Mouse (Mus musculus) intestine, embryonic 16.5 days (tissue): ENCODE measurements at regions not wholly inside any gene's neighbourhood (a gene's known extent, or its start where the extent isn't known, plus 50 kb on each side); places are given as distances from the start of the nearest gene placed in this dataset.

Experiments used
- ATAC-seq: fragments of 200-750 bp; cut with Nextera tagmentation; 2 replicates; pipeline ENCODE4 v1.8.0; 2017; ENCODE audit warnings: moderate TSS enrichment, moderate library complexity
- H3K27ac ChIP-seq: fragments of 300-500 bp; sonication (generic); 2 replicates; pipeline ENCODE4 v1.5.1; 2014; ENCODE audit warnings: mild to moderate bottlenecking, low read length
- H3K27me3 ChIP-seq: fragments of 300-500 bp; sonication (generic); replicated peaks from 2 replicates; pipeline ENCODE4 v1.6.1; 2014; ENCODE audit warnings: low read length, control low read depth, mixed read lengths; ENCODE audit not compliant: control insufficient read depth, insufficient read depth
- H3K36me3 ChIP-seq: fragments of 300-500 bp; sonication (generic); 2 replicates; pipeline ENCODE4 v1.6.1; 2014; ENCODE audit warnings: low read length, control low read depth; ENCODE audit not compliant: control insufficient read depth, insufficient read depth
- H3K4me1 ChIP-seq: fragments of 300-500 bp; sonication (generic); 2 replicates; pipeline ENCODE4 v1.6.1; 2014; ENCODE audit warnings: low read length, control low read depth, mixed read lengths; ENCODE audit not compliant: control insufficient read depth, insufficient read depth
- H3K4me2 ChIP-seq: fragments of 300-500 bp; sonication (generic); 2 replicates; pipeline ENCODE4 v1.6.1; 2014; ENCODE audit warnings: low read depth, low read length, control low read depth
- H3K4me3 ChIP-seq: fragments of 300-500 bp; sonication (generic); 2 replicates; pipeline ENCODE4 v1.5.1; 2014; ENCODE audit warnings: mild to moderate bottlenecking, low read length
- H3K9ac ChIP-seq: fragments of 300-500 bp; sonication (generic); 2 replicates; pipeline ENCODE4 v1.6.1; 2014; ENCODE audit warnings: low read depth, low read length
- H3K9me3 ChIP-seq: fragments of 300-500 bp; sonication (generic); 2 replicates; pipeline ENCODE4 v1.6.1; 2016; ENCODE audit warnings: low read length, control low read depth; ENCODE audit not compliant: control insufficient read depth
- WGBS: fragments of 180-500 bp; shearing (Covaris S2); extraction: QIAGEN DNeasy Blood & Tissue Kit; methylation state at CpG from one replicate; pipeline ENCODE4 v1.1.7; 2014; 5-methylcytosine and 5-hydroxymethylcytosine counted together

- no peak overlapping the region for H3K9ac ChIP-seq
- no peak overlapping the region for H3K4me3 ChIP-seq
- ATAC-seq: no peak
- no peaks in the 10 kb centered on the region for H3K36me3 ChIP-seq
- 67% methylated on average over 4 of the region's 4 CpGs for WGBS
- no peak overlapping the region for H3K4me2 ChIP-seq
- no peaks in the 10 kb centered on the region for H3K27me3 ChIP-seq
- no peak overlapping the region for H3K27ac ChIP-seq
- no peaks in the 10 kb centered on the region for H3K9me3 ChIP-seq
- no peaks in the 10 kb centered on the region for H3K4me1 ChIP-seq
Observed at GRCm38 (mm10) chr3:54487844-54488243, 126.9 kb downstream of the Postn start.

DNA sequence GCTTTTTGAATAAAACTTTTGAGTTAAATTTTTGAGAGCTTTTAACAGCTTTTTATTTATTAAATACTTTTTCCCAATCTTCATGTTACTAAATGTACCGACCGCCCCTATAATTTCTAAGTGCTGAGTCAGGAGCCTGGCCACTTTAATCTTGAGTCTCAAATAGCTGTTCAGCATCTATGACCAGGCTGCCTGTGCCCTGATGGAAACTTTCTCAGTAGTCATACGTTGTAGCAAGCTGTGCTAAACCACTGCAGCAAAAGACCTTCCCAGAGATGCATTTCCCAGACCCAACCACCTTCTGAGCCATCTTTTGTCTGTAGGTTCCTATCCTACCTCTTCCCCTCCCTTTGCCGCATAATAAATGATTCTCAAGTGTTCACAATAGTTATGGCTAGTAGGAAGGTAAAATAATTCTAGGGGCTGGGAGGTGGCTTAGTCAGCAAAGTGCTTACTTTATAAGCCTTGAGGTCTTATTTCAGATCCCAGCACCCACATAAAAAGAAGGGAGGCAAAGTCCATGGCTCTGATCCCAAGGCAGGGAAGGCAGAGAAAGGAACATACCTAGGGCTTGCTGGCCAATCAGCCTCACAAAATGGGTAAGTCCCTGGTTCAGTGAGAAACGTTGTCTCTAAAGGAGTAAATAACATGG, 129.5 kb downstream of the Postn start:
- Histone ChIP-seq H3K36me3 (no peaks in the 10 kb centered on the region), H3K9ac (no peak overlapping the region), H3K27me3 (no peaks in the 10 kb centered on the region), H3K4me2 (no peak overlapping the region), H3K9me3 (no peaks in the 10 kb centered on the region), H3K27ac (no peak overlapping the region), H3K4me3 (no peak overlapping the region), H3K4me1 (no peaks in the 10 kb centered on the region)
- 83% methylated on average over 5 of the region's 5 CpGs for WGBS
- no peak for ATAC-seq

- H3K4me2 ChIP-seq: no peak overlapping the region
- ATAC-seq: no peak
- H3K27ac ChIP-seq: no peak overlapping the region
- WGBS: 85% methylated on average over 3 of the region's 3 CpGs
- H3K4me3 ChIP-seq: no peak overlapping the region
- no peaks in the 10 kb centered on the region for H3K36me3 ChIP-seq
- no peaks in the 10 kb centered on the region for H3K4me1 ChIP-seq
- H3K27me3 ChIP-seq: no peaks in the 10 kb centered on the region
- H3K9me3 ChIP-seq: no peaks in the 10 kb centered on the region
- no peak overlapping the region for H3K9ac ChIP-seq
Observed at GRCm38 (mm10) chr3:54493567-54493966, 132.7 kb downstream of the Postn start.

DNA sequence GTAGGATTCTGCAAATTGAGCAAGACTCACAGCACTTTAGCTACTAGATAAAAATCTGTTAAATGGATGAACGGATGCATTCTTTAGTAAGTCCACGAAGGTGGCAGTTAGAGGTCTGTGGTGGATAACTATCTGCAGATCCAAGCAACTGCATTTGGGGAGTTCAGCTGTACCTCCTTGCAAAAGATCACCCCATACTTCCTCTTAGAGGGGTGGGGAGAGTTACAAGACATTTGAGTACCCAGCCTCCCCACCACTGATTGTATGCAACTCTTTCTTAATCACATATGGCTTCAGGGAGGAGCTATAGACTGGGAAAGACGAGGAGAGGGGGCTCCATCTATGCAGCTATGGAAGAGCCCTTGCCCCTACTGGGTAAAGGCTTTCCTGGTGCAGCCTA, 144.1 kb downstream of the Postn start:
- 78% methylated on average over 3 of the region's 3 CpGs for WGBS
- H3K36me3 ChIP-seq: no peaks in the 10 kb centered on the region
- no peaks in the 10 kb centered on the region for H3K4me1 ChIP-seq
- no peaks in the 10 kb centered on the region for H3K27me3 ChIP-seq
- H3K4me2 ChIP-seq: no peak overlapping the region
- H3K9me3 ChIP-seq: no peaks in the 10 kb centered on the region
- H3K27ac ChIP-seq: no peak overlapping the region
- ATAC-seq: no peak
- no peak overlapping the region for H3K9ac ChIP-seq
- no peak overlapping the region for H3K4me3 ChIP-seq

GRCm38 (mm10) chr3:54507575-54507974, 146.7 kb downstream of the Postn start:
- Histone ChIP-seq H3K27ac (no peak overlapping the region), H3K9ac (no peak overlapping the region), H3K9me3 (no peaks in the 10 kb centered on the region), H3K4me2 (no peak overlapping the region), H3K36me3 (no peaks in the 10 kb centered on the region), H3K4me3 (no peak overlapping the region), H3K27me3 (no peaks in the 10 kb centered on the region), H3K4me1 (no peaks in the 10 kb centered on the region)
- 83% methylated on average over 1 of the region's 1 CpGs for WGBS
- ATAC-seq: no peak

DNA sequence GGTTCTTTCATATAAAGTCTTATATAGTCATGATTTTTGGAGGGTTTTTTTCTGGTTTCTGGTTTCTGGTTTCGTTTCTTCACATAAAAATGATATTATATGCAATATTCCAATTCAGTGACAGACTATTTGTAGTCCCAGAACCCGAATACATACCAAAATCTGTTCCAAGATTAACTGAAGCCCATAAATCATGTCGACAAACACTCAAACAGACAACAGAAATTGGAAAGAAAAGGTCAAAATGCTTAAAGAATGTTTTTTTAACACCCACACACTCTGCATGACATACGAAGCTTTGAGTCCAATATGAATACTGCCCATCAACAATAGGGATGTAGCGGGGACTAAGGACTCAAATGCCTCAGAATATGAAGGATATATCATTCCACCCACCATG, 148.0 kb downstream of the Postn start:
- ATAC-seq: no peak
- H3K9ac ChIP-seq: no peak overlapping the region
- WGBS: 72% methylated on average over 5 of the region's 5 CpGs
- no peaks in the 10 kb centered on the region for H3K36me3 ChIP-seq
- H3K4me2 ChIP-seq: no peak overlapping the region
- H3K27me3 ChIP-seq: no peaks in the 10 kb centered on the region
- no peaks in the 10 kb centered on the region for H3K9me3 ChIP-seq
- H3K4me3 ChIP-seq: no peak overlapping the region
- H3K4me1 ChIP-seq: no peaks in the 10 kb centered on the region
- no peak overlapping the region for H3K27ac ChIP-seq

DNA sequence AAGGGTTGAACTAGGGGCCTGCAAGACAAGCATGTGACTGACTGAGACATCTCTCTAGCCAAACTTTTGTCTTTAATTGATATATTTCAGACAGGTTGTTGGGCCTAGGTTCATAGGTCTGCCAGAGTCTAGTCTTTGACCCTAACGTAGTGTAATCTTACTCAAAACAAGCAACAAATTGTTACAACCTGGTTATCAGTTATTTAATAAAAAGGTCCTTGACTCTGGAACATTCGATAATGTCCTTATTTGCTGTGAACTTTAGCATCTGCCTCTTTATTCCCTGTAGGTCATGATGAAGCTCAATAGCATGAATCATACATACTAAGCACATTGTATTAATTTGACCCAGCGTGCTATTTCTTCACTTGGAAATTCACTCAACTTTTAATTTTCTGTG, 156.3 kb downstream of the Postn start:
- H3K9me3 ChIP-seq: no peaks in the 10 kb centered on the region
- no peaks in the 10 kb centered on the region for H3K27me3 ChIP-seq
- no peak overlapping the region for H3K27ac ChIP-seq
- H3K4me3 ChIP-seq: no peak overlapping the region
- WGBS: 87% methylated on average over 3 of the region's 3 CpGs
- no peak overlapping the region for H3K9ac ChIP-seq
- no peaks in the 10 kb centered on the region for H3K36me3 ChIP-seq
- no peak overlapping the region for H3K4me2 ChIP-seq
- H3K4me1 ChIP-seq: no peaks in the 10 kb centered on the region
- no peak for ATAC-seq

DNA sequence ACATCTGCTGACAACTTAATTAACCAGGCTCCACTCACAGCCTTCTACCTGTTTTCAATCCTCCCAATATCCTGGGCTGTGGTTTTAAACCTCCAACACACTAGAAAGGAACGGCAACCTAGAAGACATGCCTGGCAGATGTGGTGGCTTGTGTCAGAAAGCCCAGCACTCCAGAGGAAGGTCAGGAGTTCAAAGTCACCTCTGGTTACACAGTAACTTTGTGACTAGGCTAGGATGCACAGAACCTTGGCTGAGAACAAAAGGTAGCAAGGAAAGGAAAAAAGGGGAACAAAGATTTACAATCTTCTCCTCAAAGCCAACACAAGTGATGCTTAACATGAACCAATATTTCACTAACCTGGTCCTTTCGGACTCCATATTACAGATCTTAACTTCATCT, 161.8 kb downstream of the Postn start:
- no peaks in the 10 kb centered on the region for H3K36me3 ChIP-seq
- H3K4me2 ChIP-seq: no peak overlapping the region
- H3K27me3 ChIP-seq: no peaks in the 10 kb centered on the region
- no peak overlapping the region for H3K4me3 ChIP-seq
- H3K9me3 ChIP-seq: 0 out of 2 replicates have a peak, but pooled peaks cover 3% of the 10 kb centered on the region
- 76% methylated on average over 2 of the region's 2 CpGs for WGBS
- H3K27ac ChIP-seq: no peak overlapping the region
- no peak for ATAC-seq
- H3K9ac ChIP-seq: no peak overlapping the region
- H3K4me1 ChIP-seq: no peaks in the 10 kb centered on the region

DNA sequence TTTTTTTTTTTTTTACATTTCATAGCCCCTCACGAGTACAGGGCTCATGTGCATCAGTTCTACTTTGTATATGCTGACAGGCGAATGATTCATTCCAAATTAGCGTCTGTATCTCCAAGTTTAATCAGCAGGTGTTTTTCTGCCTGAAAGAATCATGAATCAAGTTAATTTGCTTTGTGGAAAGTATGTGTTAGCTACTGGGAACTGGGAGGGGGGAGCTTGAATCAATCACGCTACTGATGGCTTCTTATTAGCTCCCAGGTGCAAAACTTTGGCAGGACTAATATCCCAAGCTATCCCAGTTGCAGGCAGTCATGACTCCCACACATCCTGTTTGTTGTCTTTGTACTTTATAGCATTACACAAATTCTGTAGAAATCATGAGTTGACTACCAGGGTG, 165.7 kb downstream of the Postn start:
- Histone ChIP-seq H3K4me3 (no peak overlapping the region), H3K27me3 (no peaks in the 10 kb centered on the region), H3K9me3 (0 out of 2 replicates have a peak, but pooled peaks cover 3% of the 10 kb centered on the region), H3K4me1 (no peaks in the 10 kb centered on the region), H3K9ac (no peak overlapping the region), H3K4me2 (no peak overlapping the region), H3K27ac (no peak overlapping the region), H3K36me3 (no peaks in the 10 kb centered on the region)
- ATAC-seq: no peak
- 68% methylated on average over 4 of the region's 4 CpGs for WGBS

DNA sequence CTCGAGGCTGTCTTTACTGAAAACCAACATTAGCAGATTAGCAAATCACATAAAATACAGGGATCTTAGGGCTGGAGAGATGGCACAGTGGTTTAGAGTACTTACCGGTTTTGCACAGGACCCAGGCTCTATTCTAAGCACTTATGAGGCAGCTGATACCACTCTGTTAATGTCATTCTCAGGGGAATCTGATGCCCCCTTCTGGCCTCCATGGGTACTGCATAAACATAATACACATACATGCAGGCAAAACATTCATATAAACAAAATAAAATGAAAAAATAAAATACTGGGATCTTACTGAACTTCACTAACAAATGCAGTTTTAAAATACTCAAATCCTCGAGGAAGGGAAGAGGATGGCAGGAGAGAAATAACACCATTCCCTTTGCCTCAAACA, 164.3 kb upstream of the Supt20 start:
- Histone ChIP-seq H3K9me3 (0 out of 2 replicates have a peak, but pooled peaks cover 3% of the 10 kb centered on the region), H3K9ac (no peak overlapping the region), H3K4me3 (no peak overlapping the region), H3K36me3 (no peaks in the 10 kb centered on the region), H3K4me2 (no peak overlapping the region), H3K27ac (no peak overlapping the region), H3K4me1 (no peaks in the 10 kb centered on the region), H3K27me3 (no peaks in the 10 kb centered on the region)
- 74% methylated on average over 3 of the region's 3 CpGs for WGBS
- no peak for ATAC-seq
